Mouse (Mus musculus): ENCODE data around the gene Rpl26.

Gene Rpl26

GRCm38 (mm10) chr11:68901351-68902046 is at the start of gene Rpl26:
TSS of gene Rpl26 (plus strand) at chr11:68901583.
- peak; percentile 99 for DNase-seq (ENCODE audit: low read depth, low spot score)

GRCm38 (mm10) chr11:68851644-68852485 is 49.5 kb upstream of the Rpl26 start:
- DNase-seq (ENCODE audit: low read depth, low spot score) = no peak

DNA sequence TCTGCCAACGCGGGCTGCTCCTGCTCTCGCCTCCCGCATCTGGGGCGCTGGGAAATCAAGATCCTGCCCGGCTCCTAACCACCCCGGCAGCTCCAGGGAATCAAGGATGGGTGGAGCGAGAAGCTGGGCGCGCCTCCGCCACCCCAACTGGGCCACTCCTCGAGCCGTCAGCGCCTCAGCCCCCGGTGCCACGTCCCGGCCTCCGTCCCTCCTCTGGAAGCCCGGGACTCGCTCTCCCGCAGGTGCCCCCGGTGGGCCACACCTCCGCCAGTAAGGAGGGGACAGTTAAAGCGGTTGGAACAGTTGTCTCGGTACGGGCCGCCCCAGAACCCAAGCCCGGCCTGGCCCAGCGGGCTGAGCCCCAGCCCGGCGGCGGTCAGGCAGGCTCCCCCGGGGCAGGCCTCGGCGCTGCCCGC is 48.9 kb upstream of the Rpl26 start:
- peak; percentile 29 for DNase-seq (ENCODE audit: low read depth, low spot score)

DNA sequence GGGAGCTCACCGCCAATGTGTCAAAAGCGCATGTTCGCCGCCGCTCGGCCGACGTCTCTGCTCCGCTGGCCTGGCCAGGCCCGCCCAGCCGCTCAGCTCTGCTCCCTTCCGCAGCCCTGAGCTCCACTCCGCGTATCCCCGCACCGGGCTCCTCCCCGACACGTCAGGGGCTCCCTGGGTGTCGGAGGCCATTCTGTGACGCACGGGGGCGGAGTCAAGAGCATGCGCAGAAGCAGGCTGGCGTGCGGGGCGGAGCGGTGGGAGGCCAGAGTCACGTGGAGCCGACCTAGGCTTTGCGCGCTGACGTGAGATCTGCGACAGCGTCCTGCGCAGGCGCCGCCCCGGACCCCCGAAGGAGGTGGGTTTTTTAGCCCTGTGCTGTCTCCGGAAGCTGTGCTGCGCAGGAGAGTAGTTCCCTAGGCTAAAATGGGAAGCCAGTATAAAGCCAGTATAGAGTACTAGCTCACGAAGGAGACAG is 48.4 kb upstream of the Rpl26 start:
- DNase-seq (ENCODE audit: low read depth, low spot score) = peak; percentile 97

- no peak for DNase-seq (ENCODE audit: low read depth, low spot score)
These were observed 47.6 kb upstream of the Rpl26 start for GRCm38 (mm10) chr11:68853611-68854401.

DNA sequence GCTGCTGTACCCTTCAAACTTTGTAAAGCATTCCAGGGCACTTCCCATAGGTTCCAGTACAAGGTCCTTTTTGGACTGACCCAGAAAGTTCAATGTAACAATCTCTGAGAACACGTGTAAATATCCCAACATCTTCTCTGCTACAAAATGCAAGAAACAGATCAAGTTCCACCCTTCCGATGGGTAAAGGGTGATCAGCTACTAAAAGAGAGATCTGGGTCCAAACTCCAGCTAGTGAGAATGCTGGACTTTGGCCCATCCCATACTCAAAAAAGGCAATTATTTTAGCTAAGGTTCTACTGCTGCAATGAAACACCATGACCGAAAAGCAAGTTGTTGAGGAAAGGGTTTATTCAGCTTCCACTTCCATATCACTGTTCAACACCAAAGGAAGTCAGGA is 46.8 kb upstream of the Rpl26 start:
- DNase-seq (ENCODE audit: low read depth, low spot score) = no peak

- DNase-seq (ENCODE audit: low read depth, low spot score) = no peak
These were observed 44.1 kb upstream of the Rpl26 start for GRCm38 (mm10) chr11:68857329-68857728.

DNA sequence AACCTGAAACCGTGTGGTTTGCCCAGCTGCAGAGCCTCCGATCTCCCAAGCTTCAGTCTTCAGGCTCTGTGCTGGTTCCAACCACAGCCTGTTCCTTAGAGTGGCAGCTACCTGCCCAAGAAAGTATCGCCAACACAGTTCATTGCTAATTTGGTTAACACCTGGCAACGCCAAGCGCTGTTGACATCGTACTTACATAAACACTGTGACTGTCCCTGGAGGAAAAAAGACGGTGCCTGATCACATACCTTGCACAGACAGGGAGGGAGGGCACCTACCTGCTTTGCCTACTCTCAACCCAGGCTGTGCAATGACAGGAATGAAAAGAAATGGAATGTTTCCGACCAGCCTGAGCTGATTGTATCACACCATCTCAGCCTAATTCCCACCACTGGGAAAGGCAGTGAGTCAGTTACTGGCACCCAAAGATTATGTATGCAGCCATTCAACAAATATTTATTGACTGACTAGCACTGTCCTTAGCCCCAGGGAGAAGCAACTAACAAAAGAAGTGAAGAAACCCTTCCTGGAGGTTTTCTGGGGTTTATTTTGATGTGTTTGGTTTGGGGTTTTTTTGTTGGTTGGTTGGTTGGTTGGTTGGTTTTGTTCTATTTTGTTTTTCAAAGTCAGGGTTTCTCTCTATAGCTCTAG is 41.3 kb upstream of the Rpl26 start:
- no peak for DNase-seq (ENCODE audit: low read depth, low spot score)

DNA sequence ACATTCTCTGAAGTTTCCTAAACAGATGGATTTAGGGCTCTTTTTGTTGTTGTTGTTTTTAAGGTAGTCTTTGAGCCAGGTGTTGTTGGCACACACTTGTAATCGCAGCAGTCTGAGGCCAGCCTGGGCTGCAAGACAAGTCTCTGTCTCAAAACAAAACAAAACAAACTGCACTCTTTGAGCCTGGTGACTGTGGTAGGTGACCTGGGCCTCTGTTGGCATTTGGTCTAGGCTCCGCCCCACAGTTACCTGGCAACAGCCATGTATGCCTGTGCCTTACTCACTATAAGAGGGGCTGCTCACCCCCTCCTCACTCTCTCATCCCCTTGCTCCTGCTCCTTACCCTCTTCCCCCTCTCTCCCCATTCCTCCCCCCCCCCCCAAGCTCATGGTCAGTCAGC is 39.1 kb upstream of the Rpl26 start:
- no peak for DNase-seq (ENCODE audit: low read depth, low spot score)

DNA sequence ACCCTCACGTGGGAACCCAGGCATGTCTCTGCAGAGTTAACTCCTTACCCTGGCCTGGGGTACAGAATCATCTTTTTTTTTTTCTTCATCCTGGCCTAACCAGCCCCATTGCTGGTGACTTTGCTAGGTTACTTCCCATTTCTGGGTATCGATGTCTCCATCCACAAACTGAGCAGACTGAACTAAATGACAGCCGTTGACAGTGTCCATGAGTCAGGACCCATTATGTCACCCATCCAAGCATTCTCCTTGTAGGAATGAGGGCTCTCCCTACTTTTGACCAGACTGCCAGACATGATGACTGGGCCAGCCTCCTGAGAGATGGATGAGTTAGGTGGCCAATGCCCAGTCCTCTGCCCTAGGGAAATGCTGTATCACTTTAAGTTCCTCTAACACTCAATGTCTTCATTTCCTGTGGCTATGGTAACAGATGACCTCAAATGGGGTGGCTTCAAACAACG is 37.7 kb upstream of the Rpl26 start:
- no peak for DNase-seq (ENCODE audit: low read depth, low spot score)

GRCm38 (mm10) chr11:68864544-68865189 is 36.7 kb upstream of the Rpl26 start:
- no peak for DNase-seq (ENCODE audit: low read depth, low spot score)

GRCm38 (mm10) chr11:68871277-68871676 is 30.1 kb upstream of the Rpl26 start:
- no peak for DNase-seq (ENCODE audit: low read depth, low spot score)

DNA sequence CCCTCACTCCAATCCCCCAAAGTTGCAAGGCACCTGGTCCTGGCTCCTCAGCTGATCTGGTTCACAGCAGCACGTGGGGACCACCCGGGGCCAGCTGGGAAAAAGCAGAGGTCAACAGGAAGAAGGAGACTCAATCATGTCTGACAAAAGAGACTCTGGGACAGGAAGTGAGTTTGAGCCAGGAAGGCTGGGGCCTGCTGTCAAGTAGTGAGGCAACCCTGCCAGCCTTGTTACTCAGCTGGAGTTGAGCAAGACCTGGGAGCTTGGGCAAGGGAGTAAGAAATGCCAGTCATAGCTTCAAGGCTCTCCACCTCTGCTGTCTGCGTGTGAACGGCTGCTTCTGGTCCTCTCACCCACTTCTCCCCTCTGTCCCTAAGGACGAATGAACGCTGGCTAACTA is 29.6 kb upstream of the Rpl26 start, which contains the start of gene Ndel1:
Ndel1 (minus strand) TSS at position 111 of the 400 bp plus-strand sequence.
- DNase-seq (ENCODE audit: low read depth, low spot score) = no peak

DNA sequence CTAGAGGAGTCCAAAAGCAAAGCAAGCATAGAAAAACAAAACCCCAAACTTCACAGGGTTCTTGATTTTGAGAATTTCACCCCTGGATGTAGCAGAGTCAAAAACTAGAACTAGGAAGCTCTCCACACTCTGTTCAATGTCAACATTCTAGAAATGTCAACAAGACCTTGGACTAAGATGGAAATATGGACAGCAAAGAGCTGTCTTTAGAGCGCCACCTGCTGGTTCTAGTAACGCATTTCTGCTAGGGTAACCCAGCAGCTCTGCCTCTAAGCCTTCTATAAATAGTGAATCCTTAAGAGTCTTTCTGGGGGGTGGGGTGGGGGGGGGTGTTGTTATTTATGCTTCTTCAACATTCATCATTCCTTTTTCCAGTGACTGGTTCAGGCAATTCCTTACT is 26.5 kb upstream of the Rpl26 start:
- DNase-seq (ENCODE audit: low read depth, low spot score) = peak; percentile 82

- no peak for DNase-seq (ENCODE audit: low read depth, low spot score)
These were observed 22.6 kb upstream of the Rpl26 start for GRCm38 (mm10) chr11:68878811-68879210.

GRCm38 (mm10) chr11:68882107-68882506 is 19.3 kb upstream of the Rpl26 start:
- DNase-seq (ENCODE audit: low read depth, low spot score) = no peak

GRCm38 (mm10) chr11:68883843-68884242 is 17.5 kb upstream of the Rpl26 start:
- no peak for DNase-seq (ENCODE audit: low read depth, low spot score)

- no peak for DNase-seq (ENCODE audit: low read depth, low spot score)
These were observed 17.0 kb upstream of the Rpl26 start for GRCm38 (mm10) chr11:68884368-68884767.

- DNase-seq (ENCODE audit: low read depth, low spot score) = no peak
These were observed 15.3 kb upstream of the Rpl26 start for GRCm38 (mm10) chr11:68886091-68886490.

- DNase-seq (ENCODE audit: low read depth, low spot score) = no peak
These were observed 13.1 kb upstream of the Rpl26 start, which contains the start of gene Rnf222 for GRCm38 (mm10) chr11:68888253-68888652. TSS of gene Rnf222 (plus strand) at chr11:68888553.

DNA sequence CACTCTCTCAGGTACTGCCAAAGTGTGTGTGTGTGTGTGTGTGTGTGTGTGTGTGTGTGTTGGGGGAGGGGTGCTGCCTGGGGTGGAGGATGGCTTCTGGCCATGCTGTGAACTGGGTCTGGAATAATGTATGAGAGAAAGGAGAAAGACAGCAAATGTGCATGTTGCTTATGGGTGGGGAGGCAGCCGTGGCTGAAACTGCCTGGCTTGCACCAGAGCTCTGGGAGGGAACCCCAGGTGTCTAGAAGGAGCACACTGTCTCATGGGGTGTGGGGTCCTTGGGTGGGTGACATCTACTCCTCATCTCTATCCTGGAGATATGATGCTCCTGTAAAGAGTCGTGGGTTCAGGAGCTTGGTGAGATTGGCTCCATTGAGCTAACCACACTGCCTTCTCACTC is 12.7 kb upstream of the Rpl26 start:
- no peak for DNase-seq (ENCODE audit: low read depth, low spot score)

Measured in retina, adult 2 months (tissue).